Mouse (Mus musculus): Measurements from ENCODE around the gene Frmpd4. TPM values are rescaled to one million over a fixed set of nuclear protein-coding genes. Genes with fewer than 3 reads are reported as not detected.
A peak's percentile ranks its signal among the peaks of the same experiment; 100 is the strongest.

Gene Frmpd4
- 0.01 TPM in 1 of 2 replicates, not detected in the other for polyA plus RNA-seq (2012; rRNA removed)

DNA sequence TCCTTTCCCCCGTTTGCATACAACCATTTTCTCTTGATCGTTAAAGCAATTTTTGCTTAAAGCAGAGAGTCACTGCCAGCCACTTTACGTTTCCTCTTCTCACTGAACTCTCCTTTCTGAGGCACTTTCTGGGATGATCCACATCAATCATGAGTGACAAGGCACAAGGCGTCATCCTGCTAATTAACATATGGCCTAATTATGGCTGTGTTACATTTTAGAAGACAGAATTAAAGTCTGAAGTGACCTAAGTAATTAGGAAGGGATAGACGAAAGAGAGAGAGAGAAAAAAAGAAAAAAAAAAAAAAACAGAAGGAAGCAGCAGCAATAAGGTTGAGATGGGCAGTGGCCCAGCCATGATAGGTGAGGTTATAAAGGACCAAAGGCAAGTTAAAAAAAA lies at the start of gene Frmpd4:
TSS of gene Frmpd4 (minus strand) at position 101 of the 400 bp plus-strand sequence.
- TF ChIP-seq POLR2A (IDR thresholded peaks at IDR 0.05; ENCODE audit: borderline replicate concordance, extremely low read depth, low read depth, low read length), result no peak
- TF ChIP-seq CTCF (IDR thresholded peaks at IDR 0.05; ENCODE audit: insufficient read depth, low read length), result no peak
- WGBS, result 77% methylated on average over 5 of the region's 5 CpGs
- no peak for DNase-seq

DNA sequence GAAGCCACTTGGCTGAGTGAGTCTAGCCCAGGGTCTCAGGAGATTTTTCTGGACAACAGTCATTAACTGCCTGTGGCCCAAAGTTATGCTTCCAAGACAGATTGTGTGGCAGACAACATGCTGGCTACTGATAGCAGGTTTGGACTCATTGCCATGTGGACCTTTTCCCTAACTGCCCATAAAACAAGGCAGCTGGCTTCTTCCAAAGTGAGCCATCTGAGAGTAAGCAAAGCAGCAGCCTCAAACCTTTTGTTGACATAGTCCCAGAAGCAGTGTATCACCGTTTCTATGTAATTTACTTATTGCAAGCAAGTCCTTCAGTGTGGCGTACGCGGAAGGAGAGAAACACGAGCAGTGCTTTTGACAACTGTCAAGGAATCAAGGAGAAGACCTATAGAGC lies 18.2 kb upstream of the Frmpd4 start:
- WGBS, result 66% methylated on average over 5 of the region's 5 CpGs

More for the DNA sequence above, at the start of gene Frmpd4:
- H3K4me3 ChIP-seq (replicated peaks; ENCODE audit: extremely low read depth, low read depth, low read length), result no peak within 1 kb of the TSS
- no peaks in the 10 kb centered on the region for H3K4me1 ChIP-seq (ENCODE audit: control insufficient read depth, insufficient read depth, low read length)

DNA sequence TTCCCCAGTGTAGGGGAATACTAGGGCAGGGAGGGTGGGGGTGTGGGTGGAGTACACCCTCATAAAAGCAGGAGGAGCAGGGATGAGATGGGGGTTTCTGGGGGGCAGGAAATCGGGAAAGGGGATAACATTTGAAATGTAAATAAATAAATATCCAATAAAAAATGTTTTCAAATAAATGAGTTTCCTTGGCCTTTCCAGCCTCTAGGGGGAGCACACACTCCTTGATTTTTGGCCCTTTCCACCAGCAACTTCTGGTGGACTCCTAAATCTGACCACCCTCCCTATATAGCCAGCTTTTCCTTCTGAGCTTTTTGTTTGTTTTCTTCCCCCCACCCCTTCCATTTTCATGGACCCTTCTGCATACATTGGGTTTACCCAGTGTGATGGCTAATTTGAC lies 7.3 kb upstream of the Frmpd4 start:
- TF ChIP-seq POLR2A (IDR thresholded peaks at IDR 0.05; ENCODE audit: borderline replicate concordance, extremely low read depth, low read depth, low read length) (no peak), CTCF (IDR thresholded peaks at IDR 0.05; ENCODE audit: insufficient read depth, low read length) (no peak)
- no peak overlapping the region for H3K4me3 ChIP-seq (replicated peaks; ENCODE audit: extremely low read depth, low read depth, low read length)
- no peak for DNase-seq
- WGBS, result 27% methylated on average over 1 of the region's 1 CpGs
- H3K4me1 ChIP-seq (ENCODE audit: control insufficient read depth, insufficient read depth, low read length), result no peaks in the 10 kb centered on the region

More for the DNA sequence above, 18.2 kb upstream of the Frmpd4 start:
- TF ChIP-seq CTCF (IDR thresholded peaks at IDR 0.05; ENCODE audit: insufficient read depth, low read length) (no peak), POLR2A (IDR thresholded peaks at IDR 0.05; ENCODE audit: borderline replicate concordance, extremely low read depth, low read depth, low read length) (no peak)
- no peak overlapping the region for H3K4me3 ChIP-seq (replicated peaks; ENCODE audit: extremely low read depth, low read depth, low read length)
- peak; percentile 3 for DNase-seq
- H3K4me1 ChIP-seq (ENCODE audit: control insufficient read depth, insufficient read depth, low read length), result no peaks in the 10 kb centered on the region

GRCm38 (mm10) chrX:168571808-168572207 lies 5.2 kb downstream of the Frmpd4 start:
- H3K4me3 ChIP-seq (replicated peaks; ENCODE audit: extremely low read depth, low read depth, low read length), result no peak overlapping the region
- TF ChIP-seq POLR2A (IDR thresholded peaks at IDR 0.05; ENCODE audit: borderline replicate concordance, extremely low read depth, low read depth, low read length) (no peak), CTCF (IDR thresholded peaks at IDR 0.05; ENCODE audit: insufficient read depth, low read length) (no peak)
- 51% methylated on average over 4 of the region's 4 CpGs for WGBS
- no peak for DNase-seq
- H3K4me1 ChIP-seq (ENCODE audit: control insufficient read depth, insufficient read depth, low read length), result no peaks in the 10 kb centered on the region

GRCm38 (mm10) chrX:168569231-168569630 lies 7.8 kb downstream of the Frmpd4 start:
- no peak for DNase-seq
- Histone ChIP-seq H3K4me1 (ENCODE audit: control insufficient read depth, insufficient read depth, low read length) (no peaks in the 10 kb centered on the region), H3K4me3 (replicated peaks; ENCODE audit: extremely low read depth, low read depth, low read length) (no peak overlapping the region)
- 71% methylated on average over 5 of the region's 5 CpGs for WGBS
- TF ChIP-seq POLR2A (IDR thresholded peaks at IDR 0.05; ENCODE audit: borderline replicate concordance, extremely low read depth, low read depth, low read length), result no peak
- TF ChIP-seq CTCF (IDR thresholded peaks at IDR 0.05; ENCODE audit: insufficient read depth, low read length), result no peak

GRCm38 (mm10) chrX:168505254-168505653 lies 71.8 kb downstream of the Frmpd4 start:
- no peaks in the 10 kb centered on the region for H3K4me1 ChIP-seq (ENCODE audit: control insufficient read depth, insufficient read depth, low read length)
- 32% methylated on average over 1 of the region's 1 CpGs for WGBS
- TF ChIP-seq POLR2A (IDR thresholded peaks at IDR 0.05; ENCODE audit: borderline replicate concordance, extremely low read depth, low read depth, low read length) (no peak), CTCF (IDR thresholded peaks at IDR 0.05; ENCODE audit: insufficient read depth, low read length) (no peak)
- H3K4me3 ChIP-seq (replicated peaks; ENCODE audit: extremely low read depth, low read depth, low read length), result no peak overlapping the region
- DNase-seq, result no peak

GRCm38 (mm10) chrX:168455233-168455632 lies 121.8 kb downstream of the Frmpd4 start:
- TF ChIP-seq POLR2A (IDR thresholded peaks at IDR 0.05; ENCODE audit: borderline replicate concordance, extremely low read depth, low read depth, low read length), result no peak
- no peak for TF ChIP-seq CTCF (IDR thresholded peaks at IDR 0.05; ENCODE audit: insufficient read depth, low read length)
- no peak overlapping the region for H3K4me3 ChIP-seq (replicated peaks; ENCODE audit: extremely low read depth, low read depth, low read length)
- no peak for DNase-seq
- 92% methylated on average over 2 of the region's 2 CpGs for WGBS
- no peaks in the 10 kb centered on the region for H3K4me1 ChIP-seq (ENCODE audit: control insufficient read depth, insufficient read depth, low read length)

- 61% methylated on average over 1 of the region's 1 CpGs for WGBS
- DNase-seq, result no peak
- Histone ChIP-seq H3K4me1 (ENCODE audit: control insufficient read depth, insufficient read depth, low read length) (no peaks in the 10 kb centered on the region), H3K4me3 (replicated peaks; ENCODE audit: extremely low read depth, low read depth, low read length) (no peak overlapping the region)
- TF ChIP-seq POLR2A (IDR thresholded peaks at IDR 0.05; ENCODE audit: borderline replicate concordance, extremely low read depth, low read depth, low read length) (no peak), CTCF (IDR thresholded peaks at IDR 0.05; ENCODE audit: insufficient read depth, low read length) (no peak)
These were observed 145.8 kb downstream of the Frmpd4 start for GRCm38 (mm10) chrX:168431206-168431605.

DNA sequence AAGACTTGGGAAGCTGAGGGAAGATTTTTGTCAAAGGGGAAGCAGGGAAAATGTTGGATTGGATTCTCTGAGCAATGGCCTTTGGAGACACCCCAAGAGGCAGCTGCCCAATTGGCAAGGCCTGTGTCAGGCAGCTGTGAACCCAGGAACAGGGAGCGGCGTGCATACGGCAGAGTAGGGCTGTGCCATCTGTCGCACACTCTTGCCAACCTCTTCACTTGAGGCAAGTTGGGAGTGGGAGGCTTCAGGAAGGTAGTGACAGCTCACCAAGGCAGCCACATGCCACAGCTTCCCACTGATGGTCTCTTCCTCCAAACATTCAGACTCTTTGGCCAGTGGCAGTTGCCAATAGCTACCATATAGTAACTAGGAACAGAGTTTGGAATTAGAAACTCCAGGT lies 147.2 kb downstream of the Frmpd4 start:
- no peak for DNase-seq
- H3K4me3 ChIP-seq (replicated peaks; ENCODE audit: extremely low read depth, low read depth, low read length), result no peak overlapping the region
- TF ChIP-seq CTCF (IDR thresholded peaks at IDR 0.05; ENCODE audit: insufficient read depth, low read length) (no peak), POLR2A (IDR thresholded peaks at IDR 0.05; ENCODE audit: borderline replicate concordance, extremely low read depth, low read depth, low read length) (no peak)
- 84% methylated on average over 4 of the region's 4 CpGs for WGBS
- H3K4me1 ChIP-seq (ENCODE audit: control insufficient read depth, insufficient read depth, low read length), result no peaks in the 10 kb centered on the region

GRCm38 (mm10) chrX:168415403-168415802 lies 161.6 kb downstream of the Frmpd4 start:
- 32% methylated on average over 3 of the region's 3 CpGs for WGBS
- TF ChIP-seq CTCF (IDR thresholded peaks at IDR 0.05; ENCODE audit: insufficient read depth, low read length), result no peak
- TF ChIP-seq POLR2A (IDR thresholded peaks at IDR 0.05; ENCODE audit: borderline replicate concordance, extremely low read depth, low read depth, low read length), result no peak
- no peak for DNase-seq
- Histone ChIP-seq H3K4me3 (replicated peaks; ENCODE audit: extremely low read depth, low read depth, low read length) (no peak overlapping the region), H3K4me1 (ENCODE audit: control insufficient read depth, insufficient read depth, low read length) (no peaks in the 10 kb centered on the region)

All from lung, adult 2 months (tissue).